Mouse (Mus musculus): ENCODE measurements around the gene Ccdc88c. TPM values are rescaled to one million over a fixed set of nuclear protein-coding genes. Genes with fewer than 3 reads are reported as not detected.

The Ccdc88c gene
- polyA plus RNA-seq, 1 experiment from 2014 or later = 4.8 TPM

- 0 out of 2 replicates have a peak, but pooled peaks have one; percentile 7 for ATAC-seq (replicated peaks; ENCODE audit: insufficient number of reproducible peaks, low FRiP score, low TSS enrichment, low read depth)
- 53% methylated on average over 9 of the region's 9 CpGs for WGBS
- H3K4me2 ChIP-seq (ENCODE audit: low read depth, low read length) = no peak overlapping the region
Observed at GRCm38 (mm10) chr12:101021484-101022226, 7.2 kb downstream of the Ccdc88c start.

GRCm38 (mm10) chr12:101020210-101021015 lies 8.4 kb downstream of the Ccdc88c start:
- 89% methylated on average over 15 of the region's 15 CpGs for WGBS
- Histone ChIP-seq H3K9me3 (replicated peaks; ENCODE audit: control insufficient read depth, low read length) (no peaks in the 10 kb centered on the region), H3K4me2 (ENCODE audit: low read depth, low read length) (no peak overlapping the region), H3K36me3 (replicated peaks; ENCODE audit: control insufficient read depth, insufficient read depth, low read depth, low read length) (no peaks in the 10 kb centered on the region), H3K4me3 (ENCODE audit: low read depth, low read length) (no peak overlapping the region), H3K27ac (replicated peaks; ENCODE audit: low read depth, low read length) (no peak overlapping the region), H3K4me1 (ENCODE audit: control insufficient read depth, insufficient read depth, low read length) (peaks cover 9% of the 10 kb centered on the region), H3K9ac (replicated peaks; ENCODE audit: low read length) (no peak overlapping the region), H3K27me3 (ENCODE audit: control insufficient read depth, insufficient read depth, low read length) (no peaks in the 10 kb centered on the region)
- ATAC-seq (replicated peaks; ENCODE audit: insufficient number of reproducible peaks, low FRiP score, low TSS enrichment, low read depth) (no peak), DNase-seq (ENCODE audit: low spot score) (no peak)

More at GRCm38 (mm10) chr12:101021484-101022226, 7.2 kb downstream of the Ccdc88c start:
- Histone ChIP-seq H3K27me3 (ENCODE audit: control insufficient read depth, insufficient read depth, low read length) (peaks cover 2% of the 10 kb centered on the region), H3K36me3 (replicated peaks; ENCODE audit: control insufficient read depth, insufficient read depth, low read depth, low read length) (no peaks in the 10 kb centered on the region), H3K27ac (replicated peaks; ENCODE audit: low read depth, low read length) (no peak overlapping the region), H3K4me3 (ENCODE audit: low read depth, low read length) (no peak overlapping the region), H3K9me3 (replicated peaks; ENCODE audit: control insufficient read depth, low read length) (no peaks in the 10 kb centered on the region), H3K4me1 (ENCODE audit: control insufficient read depth, insufficient read depth, low read length) (peaks cover 6% of the 10 kb centered on the region), H3K9ac (replicated peaks; ENCODE audit: low read length) (no peak overlapping the region)
- no peak for DNase-seq (ENCODE audit: low spot score)

DNA sequence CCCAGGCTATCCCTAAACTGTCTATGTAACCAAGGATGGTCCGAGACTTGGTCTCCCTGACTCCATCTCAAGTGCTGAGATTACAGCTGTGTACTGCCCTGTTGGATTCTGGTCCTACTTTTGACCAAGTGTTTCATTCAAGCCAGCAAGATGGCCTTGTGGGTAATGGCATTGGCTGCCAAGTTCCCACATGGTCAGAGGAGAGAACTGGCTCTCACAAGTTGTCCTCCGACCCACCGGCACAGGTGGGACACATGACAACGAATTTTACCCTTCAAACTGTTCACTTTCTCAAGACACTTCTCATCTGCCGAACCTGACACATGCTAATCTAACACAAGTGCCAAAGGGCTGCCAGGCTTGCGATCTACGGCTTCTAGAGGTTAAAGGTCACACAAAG lies 9.4 kb downstream of the Ccdc88c start:
- H3K27ac ChIP-seq (replicated peaks; ENCODE audit: low read depth, low read length) = no peak overlapping the region
- DNase-seq (ENCODE audit: low spot score) = no peak
- H3K4me2 ChIP-seq (ENCODE audit: low read depth, low read length) = no peak overlapping the region
- H3K4me1 ChIP-seq (ENCODE audit: control insufficient read depth, insufficient read depth, low read length) = peaks cover 9% of the 10 kb centered on the region
- ATAC-seq (replicated peaks; ENCODE audit: insufficient number of reproducible peaks, low FRiP score, low TSS enrichment, low read depth) = no peak
- no peak overlapping the region for H3K4me3 ChIP-seq (ENCODE audit: low read depth, low read length)
- 79% methylated on average over 7 of the region's 7 CpGs for WGBS
- no peaks in the 10 kb centered on the region for H3K36me3 ChIP-seq (replicated peaks; ENCODE audit: control insufficient read depth, insufficient read depth, low read depth, low read length)
- H3K27me3 ChIP-seq (ENCODE audit: control insufficient read depth, insufficient read depth, low read length) = no peaks in the 10 kb centered on the region
- H3K9me3 ChIP-seq (replicated peaks; ENCODE audit: control insufficient read depth, low read length) = no peaks in the 10 kb centered on the region
- no peak overlapping the region for H3K9ac ChIP-seq (replicated peaks; ENCODE audit: low read length)

DNA sequence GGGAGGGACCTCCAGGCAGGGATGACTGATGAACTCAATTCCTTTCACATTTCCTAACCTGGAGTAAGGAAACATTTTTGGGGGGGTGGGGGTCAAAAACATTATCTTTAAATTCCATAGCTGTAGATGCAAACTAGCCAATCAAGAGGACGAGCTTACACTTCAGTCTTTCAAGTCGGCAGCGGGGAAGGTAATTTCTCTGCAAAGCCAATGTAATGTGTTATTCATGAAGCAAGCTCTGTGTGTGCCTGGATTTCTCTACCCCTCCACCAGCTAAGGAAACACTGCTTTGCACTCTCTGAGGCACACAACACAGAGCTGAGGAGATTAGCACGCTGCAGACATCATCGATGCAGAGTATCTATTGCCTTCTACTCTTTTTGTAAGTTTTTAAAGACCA lies 9.8 kb downstream of the Ccdc88c start:
- no peaks in the 10 kb centered on the region for H3K9me3 ChIP-seq (replicated peaks; ENCODE audit: control insufficient read depth, low read length)
- DNase-seq (ENCODE audit: low spot score) (no peak), ATAC-seq (replicated peaks; ENCODE audit: insufficient number of reproducible peaks, low FRiP score, low TSS enrichment, low read depth) (no peak)
- no peak overlapping the region for H3K4me3 ChIP-seq (ENCODE audit: low read depth, low read length)
- no peaks in the 10 kb centered on the region for H3K27me3 ChIP-seq (ENCODE audit: control insufficient read depth, insufficient read depth, low read length)
- peaks cover 9% of the 10 kb centered on the region for H3K4me1 ChIP-seq (ENCODE audit: control insufficient read depth, insufficient read depth, low read length)
- no peak overlapping the region for H3K4me2 ChIP-seq (ENCODE audit: low read depth, low read length)
- WGBS = 61% methylated on average over 5 of the region's 5 CpGs
- H3K36me3 ChIP-seq (replicated peaks; ENCODE audit: control insufficient read depth, insufficient read depth, low read depth, low read length) = no peaks in the 10 kb centered on the region
- H3K27ac ChIP-seq (replicated peaks; ENCODE audit: low read depth, low read length) = no peak overlapping the region
- H3K9ac ChIP-seq (replicated peaks; ENCODE audit: low read length) = no peak overlapping the region

GRCm38 (mm10) chr12:101017971-101018371 lies 10.9 kb downstream of the Ccdc88c start:
- no peak overlapping the region for H3K4me3 ChIP-seq (ENCODE audit: low read depth, low read length)
- no peaks in the 10 kb centered on the region for H3K27me3 ChIP-seq (ENCODE audit: control insufficient read depth, insufficient read depth, low read length)
- H3K27ac ChIP-seq (replicated peaks; ENCODE audit: low read depth, low read length) = no peak overlapping the region
- 13% methylated on average over 6 of the region's 6 CpGs for WGBS
- H3K9me3 ChIP-seq (replicated peaks; ENCODE audit: control insufficient read depth, low read length) = no peaks in the 10 kb centered on the region
- H3K9ac ChIP-seq (replicated peaks; ENCODE audit: low read length) = peak overlapping the region; percentile 10; the same call in 1 of the 2 replicates
- no peak overlapping the region for H3K4me2 ChIP-seq (ENCODE audit: low read depth, low read length)
- H3K36me3 ChIP-seq (replicated peaks; ENCODE audit: control insufficient read depth, insufficient read depth, low read depth, low read length) = no peaks in the 10 kb centered on the region
- peaks cover 9% of the 10 kb centered on the region for H3K4me1 ChIP-seq (ENCODE audit: control insufficient read depth, insufficient read depth, low read length)
- ATAC-seq (replicated peaks; ENCODE audit: insufficient number of reproducible peaks, low FRiP score, low TSS enrichment, low read depth) = no peak
- DNase-seq (ENCODE audit: low spot score) = no peak

- Histone ChIP-seq H3K27ac (replicated peaks; ENCODE audit: low read depth, low read length) (no peak overlapping the region), H3K4me1 (ENCODE audit: control insufficient read depth, insufficient read depth, low read length) (peaks cover 9% of the 10 kb centered on the region), H3K9me3 (replicated peaks; ENCODE audit: control insufficient read depth, low read length) (no peaks in the 10 kb centered on the region), H3K36me3 (replicated peaks; ENCODE audit: control insufficient read depth, insufficient read depth, low read depth, low read length) (no peaks in the 10 kb centered on the region), H3K4me3 (ENCODE audit: low read depth, low read length) (no peak overlapping the region), H3K9ac (replicated peaks; ENCODE audit: low read length) (no peak overlapping the region), H3K27me3 (ENCODE audit: control insufficient read depth, insufficient read depth, low read length) (0 out of 2 replicates have a peak, but pooled peaks cover 2% of the 10 kb centered on the region), H3K4me2 (ENCODE audit: low read depth, low read length) (no peak overlapping the region)
- ATAC-seq (replicated peaks; ENCODE audit: insufficient number of reproducible peaks, low FRiP score, low TSS enrichment, low read depth) = no peak
- 36% methylated on average over 5 of the region's 5 CpGs for WGBS
- no peak for DNase-seq (ENCODE audit: low spot score)
Observed at GRCm38 (mm10) chr12:101016412-101016928, 12.4 kb downstream of the Ccdc88c start.

- no peak for ATAC-seq (replicated peaks; ENCODE audit: insufficient number of reproducible peaks, low FRiP score, low TSS enrichment, low read depth)
- no peak overlapping the region for H3K9ac ChIP-seq (replicated peaks; ENCODE audit: low read length)
- H3K4me3 ChIP-seq (ENCODE audit: low read depth, low read length) = no peak overlapping the region
- H3K27me3 ChIP-seq (ENCODE audit: control insufficient read depth, insufficient read depth, low read length) = 0 out of 2 replicates have a peak, but pooled peaks cover 2% of the 10 kb centered on the region
- H3K36me3 ChIP-seq (replicated peaks; ENCODE audit: control insufficient read depth, insufficient read depth, low read depth, low read length) = no peaks in the 10 kb centered on the region
- peaks cover 9% of the 10 kb centered on the region for H3K4me1 ChIP-seq (ENCODE audit: control insufficient read depth, insufficient read depth, low read length)
- no peak overlapping the region for H3K27ac ChIP-seq (replicated peaks; ENCODE audit: low read depth, low read length)
- DNase-seq (ENCODE audit: low spot score) = no peak
- no peak overlapping the region for H3K4me2 ChIP-seq (ENCODE audit: low read depth, low read length)
- 41% methylated on average over 4 of the region's 4 CpGs for WGBS
- H3K9me3 ChIP-seq (replicated peaks; ENCODE audit: control insufficient read depth, low read length) = no peaks in the 10 kb centered on the region
Observed at GRCm38 (mm10) chr12:101015926-101016325, 12.9 kb downstream of the Ccdc88c start.

DNA sequence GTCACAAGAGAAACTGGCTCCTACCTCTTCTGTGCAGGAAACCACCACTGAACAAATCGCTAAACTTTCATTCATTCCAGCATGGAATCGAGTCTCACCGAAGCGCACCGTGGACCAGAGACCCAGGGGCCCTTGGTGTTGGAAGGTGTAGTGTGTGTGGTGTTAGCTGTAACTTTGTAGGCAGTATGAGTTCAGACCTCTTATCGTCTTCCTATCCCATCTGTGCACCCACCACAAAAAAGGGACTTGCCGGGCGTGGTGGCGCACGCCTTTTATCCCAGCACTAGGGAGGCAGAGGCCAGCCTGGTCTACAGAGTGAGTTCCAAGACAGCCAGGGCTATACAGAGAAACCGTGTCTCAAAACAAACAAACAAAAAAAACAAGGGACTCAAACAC lies 13.7 kb downstream of the Ccdc88c start:
- H3K27ac ChIP-seq (replicated peaks; ENCODE audit: low read depth, low read length) = no peak overlapping the region
- H3K4me2 ChIP-seq (ENCODE audit: low read depth, low read length) = no peak overlapping the region
- no peak overlapping the region for H3K4me3 ChIP-seq (ENCODE audit: low read depth, low read length)
- H3K4me1 ChIP-seq (ENCODE audit: control insufficient read depth, insufficient read depth, low read length) = peaks cover 9% of the 10 kb centered on the region
- DNase-seq (ENCODE audit: low spot score) = no peak
- 0 out of 2 replicates have a peak, but pooled peaks cover 2% of the 10 kb centered on the region for H3K27me3 ChIP-seq (ENCODE audit: control insufficient read depth, insufficient read depth, low read length)
- H3K36me3 ChIP-seq (replicated peaks; ENCODE audit: control insufficient read depth, insufficient read depth, low read depth, low read length) = no peaks in the 10 kb centered on the region
- no peaks in the 10 kb centered on the region for H3K9me3 ChIP-seq (replicated peaks; ENCODE audit: control insufficient read depth, low read length)
- WGBS = 84% methylated on average over 11 of the region's 11 CpGs
- no peak overlapping the region for H3K9ac ChIP-seq (replicated peaks; ENCODE audit: low read length)
- ATAC-seq (replicated peaks; ENCODE audit: insufficient number of reproducible peaks, low FRiP score, low TSS enrichment, low read depth) = no peak
